Mouse (Mus musculus): ENCODE results near the gene Zfp960. TPM values are rescaled to one million over a fixed set of nuclear protein-coding genes. Genes with fewer than 3 reads are reported as not detected.
"Not testable (repeated sequence)": the region's sequence is repeated elsewhere in the genome, so short reads cannot be mapped to it uniquely, and the experiment has no call there.

The Zfp960 gene
- 3.3 and 3.5 TPM in 2 replicates for polyA plus RNA-seq (2015; fragmentation: Nextera tagmentation; extraction: Ambion mirVana)

DNA sequence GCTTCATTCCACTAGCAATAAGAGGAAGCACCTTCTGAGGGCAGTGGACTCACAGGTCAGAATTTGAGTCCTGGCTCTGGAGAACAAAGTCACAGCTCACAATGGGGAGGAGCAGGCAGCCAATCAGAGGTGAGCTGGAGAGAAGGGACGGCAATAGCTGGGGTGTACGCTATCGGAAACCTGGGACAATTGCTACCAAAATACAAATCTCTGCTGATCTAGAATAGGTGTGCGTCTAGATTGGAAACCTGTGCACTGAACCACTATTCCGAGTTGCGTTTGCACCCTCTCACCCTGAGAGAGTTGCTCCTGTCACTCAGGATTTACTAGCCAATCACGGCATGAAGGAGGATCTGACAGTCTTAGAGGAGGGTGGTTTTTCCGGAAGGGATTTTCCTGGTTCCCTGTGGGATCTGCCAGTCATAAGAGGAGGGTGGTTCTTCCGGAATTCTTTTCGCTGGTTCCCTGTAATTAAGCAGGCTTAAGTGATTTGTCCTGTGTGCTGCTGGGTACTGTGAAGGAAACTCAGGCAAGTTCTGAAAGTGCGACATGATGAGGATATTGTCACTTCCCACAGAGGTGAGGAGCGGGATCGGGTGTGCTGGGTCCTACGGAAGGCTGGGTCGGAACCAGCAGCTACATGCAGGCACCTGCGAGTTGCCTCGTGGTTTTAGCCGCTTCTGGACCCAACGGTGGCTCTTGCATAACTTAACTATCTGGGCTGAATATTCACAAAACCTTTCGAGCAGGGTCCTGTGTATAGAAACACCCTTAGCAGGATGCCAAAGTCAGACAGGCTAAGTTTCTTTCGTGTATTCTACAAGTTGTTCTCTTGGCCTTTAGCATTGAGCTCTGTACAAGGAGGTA, at the start of gene Zfp960:
TSS of gene Zfp960 (plus strand) at position 486 of the 867 bp plus-strand sequence.
- peak within 1 kb of the TSS; percentile 49 for H3K4me3 ChIP-seq (ENCODE audit: low read depth, low read length)
- peak within 1 kb of the TSS; percentile 60 for H3K4me2 ChIP-seq (ENCODE audit: low read length)
- not testable (repeated sequence) for H3K27me3 ChIP-seq (ENCODE audit: control insufficient read depth, insufficient read depth, low read depth, low read length); H3K4me1 ChIP-seq (ENCODE audit: control insufficient read depth, insufficient read depth, low read length); H3K9me3 ChIP-seq (replicated peaks; ENCODE audit: control insufficient read depth, low read length, poor library complexity, severe bottlenecking); H3K36me3 ChIP-seq (ENCODE audit: control insufficient read depth, insufficient read depth, low read length)
- H3K9ac ChIP-seq (ENCODE audit: low read depth, low read length): peak within 1 kb of the TSS; percentile 59
- under 1% methylated on average over 16 of the region's 21 CpGs for whole genome bisulfite sequencing
- peak; percentile 100 for ATAC-seq
- peak within 1 kb of the TSS; percentile 60; the same call in 1 of the 2 replicates for H3K27ac ChIP-seq (ENCODE audit: low read length)

GRCm38 (mm10) chr17:17018071-17018470, 45.8 kb upstream of the Zfp960 start:
- H3K4me2 ChIP-seq (ENCODE audit: low read length); H3K36me3 ChIP-seq (ENCODE audit: control insufficient read depth, insufficient read depth, low read length); H3K4me3 ChIP-seq (ENCODE audit: low read depth, low read length); ATAC-seq; H3K27ac ChIP-seq (ENCODE audit: low read length); H3K27me3 ChIP-seq (ENCODE audit: control insufficient read depth, insufficient read depth, low read depth, low read length); H3K4me1 ChIP-seq (ENCODE audit: control insufficient read depth, insufficient read depth, low read length); H3K9ac ChIP-seq (ENCODE audit: low read depth, low read length): not testable (repeated sequence)
- WGBS: 98% methylated on average over 2 of the region's 2 CpGs
- peaks cover 19% of the 10 kb centered on the region; the same call in 1 of the 2 replicates for H3K9me3 ChIP-seq (replicated peaks; ENCODE audit: control insufficient read depth, low read length, poor library complexity, severe bottlenecking)

DNA sequence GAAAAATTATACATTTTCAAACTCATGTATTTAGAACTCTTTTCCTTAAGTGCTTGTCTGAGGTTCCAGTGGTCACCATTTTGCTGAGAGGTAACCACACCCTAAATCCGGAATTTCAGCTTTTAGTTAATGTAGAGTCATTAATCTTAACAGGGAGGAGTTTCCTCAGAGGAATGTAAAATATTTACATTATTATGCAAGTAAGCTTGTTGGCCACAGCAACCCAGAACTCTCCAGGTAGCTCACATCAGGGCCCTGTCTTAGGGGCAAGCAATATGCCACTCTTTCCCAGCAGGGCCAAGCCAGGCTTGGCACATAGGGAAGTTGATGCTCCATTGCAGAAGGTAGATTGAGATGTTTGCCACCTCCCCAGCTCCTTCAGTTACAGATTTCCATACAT, 4.3 kb upstream of the Zfp960 start:
- ATAC-seq; H3K4me2 ChIP-seq (ENCODE audit: low read length); H3K36me3 ChIP-seq (ENCODE audit: control insufficient read depth, insufficient read depth, low read length); H3K4me1 ChIP-seq (ENCODE audit: control insufficient read depth, insufficient read depth, low read length); H3K9me3 ChIP-seq (replicated peaks; ENCODE audit: control insufficient read depth, low read length, poor library complexity, severe bottlenecking); H3K4me3 ChIP-seq (ENCODE audit: low read depth, low read length); H3K9ac ChIP-seq (ENCODE audit: low read depth, low read length); H3K27ac ChIP-seq (ENCODE audit: low read length); H3K27me3 ChIP-seq (ENCODE audit: control insufficient read depth, insufficient read depth, low read depth, low read length): not testable (repeated sequence)
- 66% methylated on average over 1 of the region's 1 CpGs for WGBS

GRCm38 (mm10) chr17:17120830-17121502, 57.1 kb downstream of the Zfp960 start, which contains the start of gene Zfp97:
TSS of gene Zfp97 (plus strand) at chr17:17121415.
- ATAC-seq: peak; percentile 100

More at GRCm38 (mm10) chr17:17120830-17121502, 57.1 kb downstream of the Zfp960 start, which contains the start of gene Zfp97:
- H3K27ac ChIP-seq (ENCODE audit: low read length); H3K4me3 ChIP-seq (ENCODE audit: low read depth, low read length); H3K9ac ChIP-seq (ENCODE audit: low read depth, low read length); H3K9me3 ChIP-seq (replicated peaks; ENCODE audit: control insufficient read depth, low read length, poor library complexity, severe bottlenecking); H3K36me3 ChIP-seq (ENCODE audit: control insufficient read depth, insufficient read depth, low read length); H3K27me3 ChIP-seq (ENCODE audit: control insufficient read depth, insufficient read depth, low read depth, low read length); H3K4me1 ChIP-seq (ENCODE audit: control insufficient read depth, insufficient read depth, low read length); H3K4me2 ChIP-seq (ENCODE audit: low read length): not testable (repeated sequence)
- WGBS: no CpG with 5 or more reads among the region's 8 CpGs

Other genes with a start within 250 kb of the Zfp960 start
- gene Zfp97, start 57.3 kb downstream of the Zfp960 start, polyA plus RNA-seq (2015; fragmentation: Nextera tagmentation; extraction: Ambion mirVana): 3.5 and 4.9 TPM in 2 replicates

All from midbrain, embryonic 16.5 days (tissue).